Mouse (Mus musculus): ENCODE data around the gene Dlx3.

Dlx3 gene

DNA sequence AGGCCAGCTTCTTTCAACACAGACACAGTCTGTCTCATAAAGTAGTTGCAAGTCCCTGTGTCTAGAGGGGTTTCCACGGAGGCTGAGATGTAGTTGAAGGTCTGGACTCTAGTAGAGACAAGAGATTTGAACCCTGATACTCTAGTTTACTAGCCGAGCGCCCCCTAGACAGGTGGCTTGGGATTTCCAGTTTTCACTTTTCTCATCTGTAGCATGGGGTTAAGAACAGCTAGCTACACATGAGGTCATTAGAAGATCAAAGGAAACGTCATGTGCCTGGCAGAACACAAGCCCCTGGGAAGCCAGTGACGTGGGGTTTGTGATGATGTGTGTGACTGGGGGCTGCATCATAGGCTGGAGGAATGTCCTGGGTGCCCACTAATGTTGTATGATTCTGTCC, 37.4 kb downstream of the Dlx3 start:
- no peak for DNase-seq (ENCODE audit: low spot score in 2 of 2)

DNA sequence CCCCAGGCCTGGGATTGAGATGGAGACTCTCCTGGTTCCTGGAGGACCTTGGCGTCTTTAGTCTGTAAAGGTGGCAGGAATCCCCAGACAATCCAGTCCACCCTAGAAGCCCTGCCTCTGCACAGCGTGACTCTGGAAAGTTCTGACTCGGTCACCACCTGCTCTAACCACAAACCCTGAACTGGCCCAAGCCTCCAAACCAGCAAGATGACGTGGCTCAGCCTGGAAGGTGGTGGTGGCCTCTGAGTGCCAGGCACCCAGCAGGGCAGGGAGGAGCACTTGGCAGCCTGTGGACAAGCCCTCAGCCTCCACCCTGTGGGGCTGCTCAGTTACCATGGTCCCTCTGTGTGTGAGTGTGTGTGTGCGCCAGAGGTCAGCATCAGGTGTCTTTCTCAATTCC, 38.0 kb downstream of the Dlx3 start:
- DNase-seq (ENCODE audit: low spot score in 2 of 2) = no peak

DNA sequence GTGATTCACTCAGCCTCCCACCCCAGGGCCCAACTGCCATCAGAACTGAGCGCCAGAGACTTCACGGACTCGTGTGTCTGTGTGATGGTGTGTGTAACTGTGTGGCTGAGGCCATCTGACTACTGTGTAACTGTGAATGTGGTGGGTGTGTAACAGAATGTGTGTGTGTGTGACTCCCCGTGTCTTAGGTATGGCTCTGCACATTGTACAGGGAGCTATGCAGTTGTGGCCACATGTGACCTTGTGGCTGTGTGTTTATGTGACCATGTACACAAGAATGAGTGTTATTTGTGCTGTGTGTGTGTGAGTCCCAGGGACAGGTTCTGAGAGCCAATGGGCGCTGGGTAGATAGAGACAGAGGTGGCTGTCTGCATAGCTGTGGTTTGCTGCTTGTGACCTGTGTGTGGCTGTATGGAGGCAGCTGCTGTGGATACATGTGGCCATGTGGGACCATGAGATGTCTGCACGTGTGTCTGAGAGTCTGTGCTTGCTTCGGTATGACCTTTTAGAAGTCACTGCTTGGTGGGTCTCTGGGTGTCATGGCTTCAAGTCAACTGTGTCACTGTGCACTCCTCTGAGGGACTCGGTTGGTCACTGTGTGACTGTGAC, 39.9 kb downstream of the Dlx3 start:
- no peak for DNase-seq (ENCODE audit: low spot score in 2 of 2)

DNA sequence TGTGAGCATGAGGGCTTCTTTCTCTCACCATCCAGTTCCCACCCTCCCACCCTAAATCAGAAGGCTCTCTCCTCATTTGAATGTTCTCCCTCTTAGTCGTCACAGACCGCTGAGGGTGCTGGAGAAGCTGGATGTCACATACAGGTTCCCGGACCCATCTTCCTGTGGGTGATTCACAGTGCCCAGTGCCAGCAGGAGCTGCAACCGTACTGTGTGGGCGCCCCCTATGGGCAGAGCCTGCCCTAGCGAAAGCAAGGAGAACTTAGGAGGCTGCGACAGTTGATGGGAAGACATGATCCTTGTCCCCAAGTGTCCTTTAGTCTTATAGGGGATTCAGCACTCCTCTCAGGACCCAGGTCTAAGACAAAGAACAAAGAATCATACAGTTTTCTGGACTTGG, 40.8 kb downstream of the Dlx3 start:
- DNase-seq (ENCODE audit: low spot score in 2 of 2) = no peak

DNA sequence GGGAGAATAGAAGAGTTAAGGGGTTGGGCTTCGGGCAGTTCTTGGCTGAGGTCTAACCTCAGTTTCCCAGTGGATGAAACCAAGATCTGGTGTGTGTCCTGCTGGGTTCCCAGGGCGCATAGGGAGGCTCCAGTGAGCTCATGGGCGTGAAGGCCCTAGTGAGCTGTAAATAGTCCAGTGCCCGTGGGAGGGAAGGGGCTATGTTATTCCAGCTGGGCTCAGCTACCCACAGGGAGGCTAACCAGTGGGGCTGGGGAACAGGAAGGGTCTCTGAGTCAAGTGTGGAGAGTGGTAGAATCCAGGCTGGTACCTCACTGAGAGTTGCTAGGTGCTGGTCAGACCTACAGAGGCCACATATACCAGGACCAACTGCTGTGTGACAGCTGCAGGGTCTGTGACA, 41.8 kb downstream of the Dlx3 start:
- no peak for DNase-seq (ENCODE audit: low spot score in 2 of 2)

DNA sequence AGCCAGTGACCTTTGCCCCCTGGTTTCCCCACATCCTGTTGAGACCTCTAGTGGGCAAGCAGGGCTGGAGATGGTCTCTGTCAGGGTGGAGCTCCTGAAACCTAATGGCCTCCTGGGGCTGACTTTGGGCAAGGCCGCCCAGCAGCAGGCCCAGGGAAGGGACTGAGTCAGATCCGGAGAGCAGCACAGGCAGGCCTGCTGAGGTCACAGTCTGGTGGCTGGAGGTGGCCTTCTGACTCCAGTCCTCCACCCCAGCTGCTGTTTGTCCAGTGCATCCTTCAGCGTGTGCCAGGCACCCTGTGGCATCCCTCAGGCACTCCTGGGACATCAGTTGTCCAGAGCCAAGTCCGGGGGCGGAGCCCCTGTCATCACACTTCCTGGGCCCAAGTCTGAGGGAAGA, 45.9 kb downstream of the Dlx3 start:
- DNase-seq (ENCODE audit: low spot score in 2 of 2) = no peak
